Mouse (Mus musculus): ENCODE results near the gene Pacsin2.

DNA sequence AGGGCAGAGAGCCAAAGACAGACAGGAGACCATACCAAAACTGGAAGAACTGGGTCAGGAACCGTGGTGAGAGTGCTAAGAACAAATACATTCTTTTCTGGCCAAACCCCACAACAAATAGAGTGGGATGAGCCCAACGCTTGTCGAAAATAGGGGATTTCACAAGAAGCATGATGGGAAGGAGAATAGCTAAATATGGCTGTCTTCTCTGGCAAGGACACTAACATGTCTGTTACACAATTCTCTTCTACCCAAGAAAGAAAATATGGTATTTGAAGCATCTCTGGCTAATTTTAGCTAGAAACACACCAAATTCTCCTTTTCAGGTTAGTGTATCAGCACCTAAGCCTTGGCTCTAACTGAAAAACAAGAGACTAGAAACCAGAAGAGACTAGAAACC, 104.3 kb downstream of the Pacsin2 start:
- TF ChIP-seq POLR2A (IDR thresholded peaks at IDR 0.05; ENCODE audit: low read depth, low read length) (no peak), CTCF (IDR thresholded peaks at IDR 0.05; ENCODE audit: borderline replicate concordance, insufficient read depth, low read length) (no peak)

All from embryonic fibroblast, embryonic 13.5 days (primary cell).